ENCODE assay signal across 21 mouse cellular contexts in the genomic region with DNA sequence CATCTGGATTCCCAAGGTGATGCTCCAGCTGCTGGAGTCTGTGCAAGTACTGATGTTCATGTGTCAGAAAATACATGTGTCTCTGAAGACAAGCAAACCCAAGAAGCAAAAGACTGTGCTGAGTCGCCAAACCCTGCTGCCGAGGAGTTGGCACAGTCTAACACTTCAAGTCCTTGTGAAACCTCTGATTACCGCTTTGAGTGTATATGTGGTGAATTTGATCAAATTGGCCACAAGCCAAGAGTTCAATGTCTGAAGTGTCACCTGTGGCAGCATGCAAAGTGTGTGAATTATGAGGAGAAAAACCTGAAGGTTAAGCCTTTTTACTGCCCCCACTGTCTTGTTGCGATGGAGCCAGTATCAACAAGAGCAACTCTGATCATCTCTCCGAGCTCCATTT. TPM values are rescaled to one million over a fixed set of nuclear protein-coding genes. Genes with fewer than 3 reads are reported as not detected.
DNase-seq lines count a peak whose midpoint lies in the region; ATAC-seq and TF ChIP-seq lines count a peak whose summit lies in the region.
"Had no signal": no experiment of that assay in that cellular context is flagged by ENCODE, and none has a peak within 500 bp of the region (broad histone marks: within the 10 kb centered on the region; RNA-seq: fewer than 3 reads in every experiment).

No protein-coding gene starts in this region.

- no peak for TF ChIP-seq POLR2A in liver, adult 2 months (IDR thresholded peaks at IDR 0.05; ENCODE audit: extremely low read depth, insufficient read depth, low read length)

- TF ChIP-seq CTCF in liver, adult 2 months (IDR thresholded peaks at IDR 0.05; ENCODE audit: low read depth, low read length) = no peak

- no peak overlapping the region for H3K4me3 ChIP-seq in liver, adult 2 months (ENCODE audit: insufficient read depth, low read depth, low read length)
- H3K4me3 ChIP-seq in intestine, embryonic 16.5 days (ENCODE audit: low read length) = no peak overlapping the region
- H3K4me3 ChIP-seq in heart, embryonic 10.5 days = no peak overlapping the region
- H3K4me3 ChIP-seq: embryonic facial prominence, embryonic 13.5 days; embryonic facial prominence, embryonic 15.5 days; erythroblast, embryonic 14.5 days; forebrain, embryonic 10.5 days; forebrain, embryonic 12.5 days had no signal

- H3K9me3 ChIP-seq in intestine, embryonic 16.5 days (ENCODE audit: control insufficient read depth, low read length) = no peaks in the 10 kb centered on the region
- H3K9me3 ChIP-seq in heart, embryonic 10.5 days = no peaks in the 10 kb centered on the region
- H3K9me3 ChIP-seq: embryonic facial prominence, embryonic 13.5 days; embryonic facial prominence, embryonic 15.5 days; forebrain, embryonic 10.5 days; forebrain, embryonic 12.5 days had no signal

- H3K4me1 ChIP-seq in liver, adult 2 months (ENCODE audit: control insufficient read depth, insufficient read depth, low read length) = no peaks in the 10 kb centered on the region
- H3K4me1 ChIP-seq in intestine, embryonic 16.5 days (ENCODE audit: control insufficient read depth, insufficient read depth, low read length) = no peaks in the 10 kb centered on the region
- H3K4me1 ChIP-seq in heart, embryonic 10.5 days = no peaks in the 10 kb centered on the region
- H3K4me1 ChIP-seq: embryonic facial prominence, embryonic 13.5 days; embryonic facial prominence, embryonic 15.5 days; forebrain, embryonic 10.5 days; forebrain, embryonic 12.5 days had no signal

- no peak overlapping the region for H3K4me2 ChIP-seq in intestine, embryonic 16.5 days (ENCODE audit: low read depth, low read length)
- H3K4me2 ChIP-seq: embryonic facial prominence, embryonic 13.5 days; embryonic facial prominence, embryonic 15.5 days; forebrain, embryonic 12.5 days had no signal

- H3K9ac ChIP-seq in liver, adult 2 months (ENCODE audit: low read depth, low read length) = no peak overlapping the region
- no peak overlapping the region for H3K9ac ChIP-seq in intestine, embryonic 16.5 days (ENCODE audit: low read depth, low read length)
- H3K9ac ChIP-seq: embryonic facial prominence, embryonic 13.5 days; embryonic facial prominence, embryonic 15.5 days; forebrain, embryonic 12.5 days had no signal

- no peaks in the 10 kb centered on the region for H3K27me3 ChIP-seq in liver, adult 2 months (ENCODE audit: control insufficient read depth, insufficient read depth, low read length)
- no peaks in the 10 kb centered on the region for H3K27me3 ChIP-seq in intestine, embryonic 16.5 days (replicated peaks; ENCODE audit: control insufficient read depth, insufficient read depth, low read length)
- no peaks in the 10 kb centered on the region for H3K27me3 ChIP-seq in heart, embryonic 10.5 days (ENCODE audit: insufficient read depth, poor library complexity, severe bottlenecking)
- H3K27me3 ChIP-seq: embryonic facial prominence, embryonic 13.5 days; embryonic facial prominence, embryonic 15.5 days; forebrain, embryonic 12.5 days had no signal

- DNase-seq in liver, adult 2 months (ENCODE audit: extremely low read depth, low read depth, low spot score) = peak; percentile 36
- DNase-seq in liver = no peak
- DNase-seq in heart, adult 8-10 months (ENCODE audit: low spot score) = no peak
- DNase-seq in heart, embryonic 10.5 days (ENCODE audit: low spot score) = no peak
- DNase-seq: adrenal gland, adult 2 months; adrenal gland, postnatal 10 days; adrenal gland, postnatal 25 days; cerebellum, adult 11 months; cerebellum, adult 8-10 months; cerebellum, adult 9-11 months; cerebellum, postnatal 14 days; cerebellum, postnatal 36 days; embryo, embryonic 11 days had no signal

- H3K36me3 ChIP-seq in liver, adult 2 months (ENCODE audit: control insufficient read depth, insufficient read depth, low read length) = peaks cover 67% of the 10 kb centered on the region
- H3K36me3 ChIP-seq in intestine, embryonic 16.5 days (ENCODE audit: control insufficient read depth, insufficient read depth, low read length) = peaks cover 15% of the 10 kb centered on the region; the same call in 1 of the 2 replicates
- peaks cover 86% of the 10 kb centered on the region for H3K36me3 ChIP-seq in heart, embryonic 10.5 days

- ATAC-seq in intestine, embryonic 16.5 days = peak; percentile 89
- ATAC-seq in megakaryocyte-erythroid progenitor cell, adult 5-6 weeks (replicated peaks; ENCODE audit: low FRiP score, low TSS enrichment, poor library complexity, severe bottlenecking) = 0 out of 2 replicates have a peak, but pooled peaks have one; percentile 18
- ATAC-seq: forebrain, embryonic 14.5 days had no signal

- no peaks in the 10 kb centered on the region for H3K79me2 ChIP-seq in liver, adult 2 months (ENCODE audit: control insufficient read depth, insufficient read depth, low read length)

- H3K27ac ChIP-seq in liver, adult 2 months (replicated peaks; ENCODE audit: insufficient read depth, low read depth, low read length) = no peak overlapping the region
- H3K27ac ChIP-seq in intestine, embryonic 16.5 days (ENCODE audit: low read length) = no peak overlapping the region
- no peak overlapping the region for H3K27ac ChIP-seq in heart, embryonic 10.5 days
- H3K27ac ChIP-seq: embryonic facial prominence, embryonic 13.5 days; embryonic facial prominence, embryonic 15.5 days; forebrain, embryonic 10.5 days; forebrain, embryonic 12.5 days had no signal

- 40% methylated on average over 5 of the region's 5 CpGs for WGBS in liver, adult 2 months
- WGBS in intestine, embryonic 16.5 days = 82% methylated on average over 5 of the region's 5 CpGs
- 94% methylated on average over 5 of the region's 5 CpGs for WGBS in heart, embryonic 10.5 days

RNA-seq across cellular contexts. Expression of a gene that starts 15.3 kb away (rescaled TPM):
- 14.5 and 16.2 TPM in 2 replicates for total RNA-seq in liver, adult 2 months (2014; rRNA removed)
- polyA plus RNA-seq in liver, adult 2 months (2012; rRNA removed) = 1.4 and 1.8 TPM in 2 replicates
- polyA plus RNA-seq in intestine, embryonic 16.5 days (2015; fragmentation: Nextera tagmentation; extraction: Ambion mirVana) = 9.3 and 9.6 TPM in 2 replicates
- 21.9 and 27.3 TPM in 2 replicates for total RNA-seq in megakaryocyte-erythroid progenitor cell, adult 5-6 weeks (2014; fragmentation: Nextera tagmentation)
- total RNA-seq in megakaryocyte-erythroid progenitor cell, adult 5-6 weeks (2017) = 18.0 and 25.3 TPM in 2 replicates
- 10 to 100 TPM in 3 of 4 experiments, 1 to 10 TPM in 1; 9.8 to 11.6 (median 10.8) TPM for total RNA-seq in heart, adult 8-10 months (2022)
- 14.3 and 15.0 TPM in 2 replicates for polyA plus RNA-seq in heart, embryonic 10.5 days (2016; fragmentation: Nextera tagmentation; extraction: Ambion mirVana)
